Comparison of ENCODE assay signal across 8 mouse cellular contexts in genomic region chr16:29839662-29840001, GRCm38 (mm10).
DNase-seq lines count a peak whose midpoint lies in the region; ATAC-seq and TF ChIP-seq lines count a peak whose summit lies in the region.

No protein-coding gene starts in this region.

- no peaks in the 10 kb centered on the region for H3K36me3 ChIP-seq in liver, embryonic 12.5 days
- H3K36me3 ChIP-seq in stomach, embryonic 16.5 days (ENCODE audit: control insufficient read depth, insufficient read depth, low read length) = no peaks in the 10 kb centered on the region

- peaks cover 60% of the 10 kb centered on the region for H3K4me1 ChIP-seq in liver, embryonic 12.5 days
- H3K4me1 ChIP-seq in stomach, embryonic 16.5 days (ENCODE audit: control insufficient read depth, insufficient read depth, low read length) = peaks cover 16% of the 10 kb centered on the region

- H3K9me3 ChIP-seq in liver, embryonic 12.5 days (replicated peaks) = no peaks in the 10 kb centered on the region
- H3K9me3 ChIP-seq in stomach, embryonic 16.5 days (replicated peaks; ENCODE audit: control insufficient read depth, low read length) = no peaks in the 10 kb centered on the region

- H3K4me3 ChIP-seq in gastrocnemius, adult 2 months = peak overlapping the region; percentile 58
- H3K4me3 ChIP-seq in liver, embryonic 12.5 days = peak overlapping the region; percentile 53
- peak overlapping the region; percentile 42; the same call in 1 of the 2 replicates for H3K4me3 ChIP-seq in stomach, embryonic 16.5 days (replicated peaks; ENCODE audit: low read length)

- TF ChIP-seq CTCF in gastrocnemius, adult 2 months (IDR thresholded peaks at IDR 0.05) = no peak

- no peak for ATAC-seq in liver, embryonic 12.5 days
- ATAC-seq in stomach, embryonic 16.5 days (ENCODE audit: insufficient read depth, low FRiP score) = no peak

- 26% methylated on average over 6 of the region's 6 CpGs for WGBS in liver, embryonic 12.5 days (ENCODE audit: insufficient replicate concordance)
- WGBS in stomach, embryonic 16.5 days = 28% methylated on average over 6 of the region's 6 CpGs

- H3K27ac ChIP-seq in gastrocnemius, adult 2 months = peak overlapping the region; percentile 52
- peak overlapping the region; percentile 66 for H3K27ac ChIP-seq in liver, embryonic 12.5 days
- peak overlapping the region; percentile 59 for H3K27ac ChIP-seq in stomach, embryonic 16.5 days (ENCODE audit: low read length)

- H3K9ac ChIP-seq in liver, embryonic 12.5 days = peak overlapping the region; percentile 64
- peak overlapping the region; percentile 69 for H3K9ac ChIP-seq in stomach, embryonic 16.5 days (ENCODE audit: low read length)

- H3K27me3 ChIP-seq in liver, embryonic 12.5 days (replicated peaks) = 0 out of 2 replicates have a peak, but pooled peaks cover 3% of the 10 kb centered on the region
- H3K27me3 ChIP-seq in stomach, embryonic 16.5 days (ENCODE audit: control insufficient read depth, insufficient read depth, low read length) = no peaks in the 10 kb centered on the region

- DNase-seq in gastrocnemius, adult 2 months = no peak
- DNase-seq in gastrocnemius, adult 18-20 months (ENCODE audit: low spot score) = no peak
- peak; percentile 11 for DNase-seq in retina, postnatal 7 days (ENCODE audit: low read depth, low spot score)
- DNase-seq in retina, embryonic 14.5 days (ENCODE audit: low spot score) = no peak
- no peak for DNase-seq in adrenal gland, adult 18-20 months (ENCODE audit: low spot score in 2 of 2)
- DNase-seq in layer of hippocampus, postnatal 10 days (ENCODE audit: low spot score in 2 of 2) = no peak

- intact Hi-C loops in gastrocnemius, adult 2 months (cut with DNase I) = no loop called here

- H3K4me2 ChIP-seq in liver, embryonic 12.5 days = peak overlapping the region; percentile 77
- peak overlapping the region; percentile 59 for H3K4me2 ChIP-seq in stomach, embryonic 16.5 days (ENCODE audit: low read depth, low read length)
